17 mouse cellular contexts compared by ENCODE assay signal in genomic region chr11:72407081-72407480, GRCm38 (mm10). TPM values are rescaled to one million over a fixed set of nuclear protein-coding genes. Genes with fewer than 3 reads are reported as not detected.
A peak's percentile ranks its signal among the peaks of the same experiment; 100 is the strongest.
DNase-seq lines count a peak whose midpoint lies in the region; ATAC-seq lines count a peak whose summit lies in the region.
"Had no signal": no experiment of that assay in that cellular context is flagged by ENCODE, and none has a peak within 500 bp of the region (broad histone marks: within the 10 kb centered on the region; RNA-seq: fewer than 3 reads in every experiment).

No protein-coding gene starts in this region.

- DNase-seq in embryo, embryonic 9.5 days (ENCODE audit: extremely low spot score) = peak; percentile 23
- no peak for DNase-seq in embryo, embryonic 10.5 days (ENCODE audit: low spot score)
- DNase-seq in kidney, adult 9 months = no peak
- no peak for DNase-seq in neural tube, embryonic 10.5 days (ENCODE audit: extremely low spot score, low spot score)
- no peak for DNase-seq in urinary bladder, postnatal 25 days (ENCODE audit: low spot score)
- no peak for DNase-seq in adrenal gland, postnatal 4 days (ENCODE audit: low spot score in 2 of 2)
- DNase-seq: adrenal gland, postnatal 10 days; cerebellum, postnatal 36 days; kidney, adult 8-10 months; retina, postnatal 1 day had no signal

- peak overlapping the region; percentile 42; the same call in 1 of the 2 replicates for H3K9ac ChIP-seq in kidney, embryonic 14.5 days (ENCODE audit: low read depth, low read length)
- no peak overlapping the region for H3K9ac ChIP-seq in neural tube, embryonic 12.5 days

- 14% methylated on average over 3 of the region's 3 CpGs for WGBS in kidney, embryonic 14.5 days
- WGBS in neural tube, embryonic 12.5 days = 10% methylated on average over 3 of the region's 3 CpGs

- H3K36me3 ChIP-seq in kidney, embryonic 14.5 days (ENCODE audit: control insufficient read depth, insufficient read depth, low read length) = peaks cover 4% of the 10 kb centered on the region; the same call in 1 of the 2 replicates
- no peaks in the 10 kb centered on the region; the same call in 1 of the 2 replicates for H3K36me3 ChIP-seq in neural tube, embryonic 12.5 days
- H3K36me3 ChIP-seq: limb, embryonic 10.5 days had no signal

- no peak overlapping the region for H3K4me3 ChIP-seq in kidney, embryonic 14.5 days (ENCODE audit: low read length)
- H3K4me3 ChIP-seq in neural tube, embryonic 12.5 days = no peak overlapping the region
- H3K4me3 ChIP-seq: erythroblast, embryonic 14.5 days; limb, embryonic 10.5 days had no signal

- H3K27me3 ChIP-seq in kidney, embryonic 14.5 days (ENCODE audit: control insufficient read depth, insufficient read depth, low read length) = no peaks in the 10 kb centered on the region
- peaks cover 32% of the 10 kb centered on the region for H3K27me3 ChIP-seq in neural tube, embryonic 12.5 days (replicated peaks)

- no peaks in the 10 kb centered on the region for H3K9me3 ChIP-seq in kidney, embryonic 14.5 days (ENCODE audit: control insufficient read depth, low read length)
- no peaks in the 10 kb centered on the region for H3K9me3 ChIP-seq in neural tube, embryonic 12.5 days
- H3K9me3 ChIP-seq: limb, embryonic 10.5 days had no signal

- H3K4me2 ChIP-seq in kidney, embryonic 14.5 days (replicated peaks; ENCODE audit: low read depth, low read length) = peak overlapping the region; percentile 99
- 0 out of 2 replicates have a peak overlapping the region, but pooled peaks have one; percentile 7 for H3K4me2 ChIP-seq in neural tube, embryonic 12.5 days (replicated peaks)

- peaks cover 62% of the 10 kb centered on the region for H3K4me1 ChIP-seq in kidney, embryonic 14.5 days (ENCODE audit: control insufficient read depth, insufficient read depth, low read length)
- peaks cover 25% of the 10 kb centered on the region for H3K4me1 ChIP-seq in neural tube, embryonic 12.5 days

- no peak for ATAC-seq in kidney, embryonic 14.5 days (ENCODE audit: low FRiP score, low TSS enrichment)
- ATAC-seq in neural tube, embryonic 12.5 days (ENCODE audit: low FRiP score, low read depth) = no peak
- ATAC-seq: midbrain, embryonic 16.5 days had no signal

- H3K27ac ChIP-seq in kidney, embryonic 14.5 days (ENCODE audit: low read depth, low read length) = peak overlapping the region; percentile 65
- no peak overlapping the region for H3K27ac ChIP-seq in neural tube, embryonic 12.5 days
- H3K27ac ChIP-seq: limb, embryonic 10.5 days had no signal

RNA-seq across cellular contexts. Expression of gene Smtnl2, which starts 4.4 kb away (rescaled TPM):
- polyA plus RNA-seq in kidney, embryonic 14.5 days (2014; fragmentation: Nextera tagmentation; extraction: Ambion mirVana) = 30.0 and 56.1 TPM in 2 replicates
- 15.0 and 15.7 TPM in 2 replicates for polyA plus RNA-seq in neural tube, embryonic 12.5 days (2016; fragmentation: Nextera tagmentation; extraction: Ambion mirVana)
- 10 to 100 TPM; 11.4 to 24.2 TPM for total RNA-seq in adrenal gland, postnatal 4 days (2021)
- polyA plus RNA-seq: erythroblast, embryonic 14.5 days had no signal

RNA-seq across cellular contexts. Expression of gene Ggt6, which starts 28.2 kb away (rescaled TPM):
- 0.31 and 0.76 TPM in 2 replicates for polyA plus RNA-seq in kidney, embryonic 14.5 days (2014; fragmentation: Nextera tagmentation; extraction: Ambion mirVana)
- not detected in 2 replicates for polyA plus RNA-seq in neural tube, embryonic 12.5 days (2016; fragmentation: Nextera tagmentation; extraction: Ambion mirVana)
- total RNA-seq in adrenal gland, postnatal 4 days (2021) = 1 to 10 TPM; 3.8 to 4.7 TPM
- total RNA-seq: granulocyte monocyte progenitor cell, adult 5-6 weeks had no signal
- polyA plus RNA-seq: erythroblast, embryonic 14.5 days; midbrain, embryonic 16.5 days; neural tube, embryonic 14.5 days had no signal

RNA-seq across cellular contexts. Expression of gene Mybbp1a, which starts 34.1 kb away (rescaled TPM):
- polyA plus RNA-seq in kidney, embryonic 14.5 days (2014; fragmentation: Nextera tagmentation; extraction: Ambion mirVana) = 129 and 173 TPM in 2 replicates
- 105 and 111 TPM in 2 replicates for polyA plus RNA-seq in neural tube, embryonic 12.5 days (2016; fragmentation: Nextera tagmentation; extraction: Ambion mirVana)
- total RNA-seq in adrenal gland, postnatal 4 days (2021) = 100 to 1,000 TPM; 118 to 119 TPM

RNA-seq across cellular contexts. Expression of gene Tekt1, which starts 44.8 kb away (rescaled TPM):
- 5.8 and 8.3 TPM in 2 replicates for polyA plus RNA-seq in kidney, embryonic 14.5 days (2014; fragmentation: Nextera tagmentation; extraction: Ambion mirVana)
- 4.5 and 5.3 TPM in 2 replicates for polyA plus RNA-seq in neural tube, embryonic 12.5 days (2016; fragmentation: Nextera tagmentation; extraction: Ambion mirVana)
- under 1 TPM; 0.51 to 0.62 TPM for total RNA-seq in adrenal gland, postnatal 4 days (2021)
- polyA plus RNA-seq: erythroblast, embryonic 14.5 days had no signal
